Mouse (Mus musculus): ENCODE results near the gene Nt5c2.

Gene Nt5c2

GRCm38 (mm10) chr19:46846459-46846858 is 168.5 kb downstream of the Nt5c2 start:
- DNase-seq (ENCODE audit: low read depth), result no peak

GRCm38 (mm10) chr19:46846056-46846455 is 168.9 kb downstream of the Nt5c2 start:
- no peak for DNase-seq (ENCODE audit: low read depth)

- peak; percentile 37 for DNase-seq (ENCODE audit: low read depth)
These were observed 171.9 kb downstream of the Nt5c2 start for GRCm38 (mm10) chr19:46843030-46843429.

GRCm38 (mm10) chr19:46841016-46841415 is 173.9 kb downstream of the Nt5c2 start:
- DNase-seq (ENCODE audit: low read depth), result no peak

- DNase-seq (ENCODE audit: low read depth), result no peak
These were observed 177.5 kb downstream of the Nt5c2 start for GRCm38 (mm10) chr19:46837290-46838079.

- no peak for DNase-seq (ENCODE audit: low read depth)
These were observed 178.9 kb downstream of the Nt5c2 start for GRCm38 (mm10) chr19:46836085-46836484.

- no peak for DNase-seq (ENCODE audit: low read depth)
These were observed 179.6 kb downstream of the Nt5c2 start for GRCm38 (mm10) chr19:46835339-46835738.

- no peak for DNase-seq (ENCODE audit: low read depth)
These were observed 180.7 kb downstream of the Nt5c2 start for GRCm38 (mm10) chr19:46834301-46834700.

Measured in NIH3T3 (cell line).